Mouse (Mus musculus) kidney, adult 2 months (tissue): ENCODE measurements around the gene Hoxd13.

ENCODE experiments used
- CTCF ChIP-seq: fragments of 200-500 bp; conservative IDR thresholded peaks from 2 replicates; pipeline ENCODE4 v1.5.1; 2011; ENCODE audit warnings: low read depth, mild to moderate bottlenecking, control low read depth, low read length, moderate library complexity, mixed read lengths; ENCODE audit not compliant: insufficient read depth, insufficient read length
- POLR2A ChIP-seq: fragments of 200-500 bp; IDR thresholded peaks from one replicate; pipeline ENCODE4 v1.6.1; 2011; ENCODE audit warnings: low read depth, low read length, control low read depth

DNA sequence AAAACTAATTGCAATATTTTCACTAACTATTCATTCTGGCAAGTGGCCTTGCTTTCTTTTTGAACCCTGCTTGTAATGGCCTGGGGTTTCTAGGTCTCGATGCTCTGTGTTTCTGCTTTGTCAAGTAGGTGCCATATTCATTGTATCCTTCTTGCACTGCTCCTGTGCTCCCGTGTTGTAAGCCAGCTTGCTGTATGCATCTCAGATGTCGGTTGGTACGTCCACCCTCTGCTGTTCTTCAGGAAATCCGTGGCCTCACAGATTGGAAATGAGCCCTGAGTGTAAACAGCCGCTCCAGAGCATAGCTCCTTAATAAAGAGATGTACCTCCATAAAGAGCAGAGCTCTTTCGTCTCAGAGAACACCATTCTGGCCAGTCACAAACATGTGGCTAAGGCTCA, 39.5 kb downstream of the Hoxd13 start:
- TF ChIP-seq POLR2A (no peak), CTCF (no peak)
